Mouse (Mus musculus): ENCODE data around the gene Spry2. TPM values are rescaled to one million over a fixed set of nuclear protein-coding genes. Genes with fewer than 3 reads are reported as not detected.
A peak's percentile ranks its signal among the peaks of the same experiment; 100 is the strongest.

The Spry2 gene
- polyA plus RNA-seq (2012; rRNA removed), result 38.1 and 39.8 TPM in 2 replicates

- peak; percentile 88 for DNase-seq
- under 1% methylated on average over 59 of the region's 89 CpGs for WGBS
- no peaks in the 10 kb centered on the region for H3K27me3 ChIP-seq (ENCODE audit: control insufficient read depth, insufficient read depth, low read length)
- TF ChIP-seq POLR2A (IDR thresholded peaks at IDR 0.05; ENCODE audit: borderline replicate concordance, insufficient read depth, low read length) (peak; percentile 44; the same call in 1 of the 2 replicates), CTCF (IDR thresholded peaks at IDR 0.05; ENCODE audit: borderline replicate concordance, insufficient read depth, low read depth, low read length) (no peak)
- H3K27ac ChIP-seq (ENCODE audit: insufficient read depth, low read length), result peak within 1 kb of the TSS; percentile 100
- H3K4me1 ChIP-seq (ENCODE audit: control insufficient read depth, insufficient read depth, low read length), result peaks cover 5% of the 10 kb centered on the region; the same call in 1 of the 2 replicates
- peak within 1 kb of the TSS; percentile 95 for H3K4me3 ChIP-seq (replicated peaks; ENCODE audit: insufficient read depth, low read depth, low read length)
Observed at GRCm38 (mm10) chr14:105896791-105897568, at the start of gene Spry2. Gene Spry2, minus strand, starts transcription at chr14:105896819.

GRCm38 (mm10) chr14:105941353-105941752, 44.7 kb upstream of the Spry2 start:
- no peak for DNase-seq
- TF ChIP-seq POLR2A (IDR thresholded peaks at IDR 0.05; ENCODE audit: borderline replicate concordance, insufficient read depth, low read length) (no peak), CTCF (IDR thresholded peaks at IDR 0.05; ENCODE audit: borderline replicate concordance, insufficient read depth, low read depth, low read length) (no peak)
- no peak overlapping the region for H3K4me3 ChIP-seq (replicated peaks; ENCODE audit: insufficient read depth, low read depth, low read length)
- no peaks in the 10 kb centered on the region for H3K4me1 ChIP-seq (ENCODE audit: control insufficient read depth, insufficient read depth, low read length)
- H3K27ac ChIP-seq (ENCODE audit: insufficient read depth, low read length), result no peak overlapping the region
- no peaks in the 10 kb centered on the region for H3K27me3 ChIP-seq (ENCODE audit: control insufficient read depth, insufficient read depth, low read length)
- 66% methylated on average over 9 of the region's 9 CpGs for WGBS

- no peak overlapping the region for H3K27ac ChIP-seq (ENCODE audit: insufficient read depth, low read length)
- H3K27me3 ChIP-seq (ENCODE audit: control insufficient read depth, insufficient read depth, low read length), result no peaks in the 10 kb centered on the region
- DNase-seq, result no peak
- TF ChIP-seq CTCF (IDR thresholded peaks at IDR 0.05; ENCODE audit: borderline replicate concordance, insufficient read depth, low read depth, low read length) (no peak), POLR2A (IDR thresholded peaks at IDR 0.05; ENCODE audit: borderline replicate concordance, insufficient read depth, low read length) (no peak)
- WGBS, result 87% methylated on average over 9 of the region's 9 CpGs
- H3K4me3 ChIP-seq (replicated peaks; ENCODE audit: insufficient read depth, low read depth, low read length), result no peak overlapping the region
- H3K4me1 ChIP-seq (ENCODE audit: control insufficient read depth, insufficient read depth, low read length), result no peaks in the 10 kb centered on the region
Observed at GRCm38 (mm10) chr14:105926726-105927125, 30.1 kb upstream of the Spry2 start.

GRCm38 (mm10) chr14:105925305-105925704, 28.7 kb upstream of the Spry2 start:
- Histone ChIP-seq H3K4me3 (replicated peaks; ENCODE audit: insufficient read depth, low read depth, low read length) (no peak overlapping the region), H3K27me3 (ENCODE audit: control insufficient read depth, insufficient read depth, low read length) (no peaks in the 10 kb centered on the region), H3K4me1 (ENCODE audit: control insufficient read depth, insufficient read depth, low read length) (no peaks in the 10 kb centered on the region), H3K27ac (ENCODE audit: insufficient read depth, low read length) (no peak overlapping the region)
- TF ChIP-seq CTCF (IDR thresholded peaks at IDR 0.05; ENCODE audit: borderline replicate concordance, insufficient read depth, low read depth, low read length) (no peak), POLR2A (IDR thresholded peaks at IDR 0.05; ENCODE audit: borderline replicate concordance, insufficient read depth, low read length) (no peak)
- 86% methylated on average over 2 of the region's 2 CpGs for WGBS
- DNase-seq, result no peak

- DNase-seq, result peak in 1 of 2 experiments; percentile 25
- Histone ChIP-seq H3K4me1 (ENCODE audit: control insufficient read depth, insufficient read depth, low read length) (no peaks in the 10 kb centered on the region), H3K27me3 (ENCODE audit: control insufficient read depth, insufficient read depth, low read length) (no peaks in the 10 kb centered on the region), H3K4me3 (replicated peaks; ENCODE audit: insufficient read depth, low read depth, low read length) (no peak overlapping the region), H3K27ac (ENCODE audit: insufficient read depth, low read length) (no peak overlapping the region)
- 35% methylated on average over 1 of the region's 1 CpGs for WGBS
- no peak for TF ChIP-seq CTCF (IDR thresholded peaks at IDR 0.05; ENCODE audit: borderline replicate concordance, insufficient read depth, low read depth, low read length)
- TF ChIP-seq POLR2A (IDR thresholded peaks at IDR 0.05; ENCODE audit: borderline replicate concordance, insufficient read depth, low read length), result no peak
Observed at GRCm38 (mm10) chr14:105924712-105925111, 28.1 kb upstream of the Spry2 start.

GRCm38 (mm10) chr14:105922874-105923273, 26.3 kb upstream of the Spry2 start:
- no peak for TF ChIP-seq POLR2A (IDR thresholded peaks at IDR 0.05; ENCODE audit: borderline replicate concordance, insufficient read depth, low read length)
- TF ChIP-seq CTCF (IDR thresholded peaks at IDR 0.05; ENCODE audit: borderline replicate concordance, insufficient read depth, low read depth, low read length), result no peak
- Histone ChIP-seq H3K4me3 (replicated peaks; ENCODE audit: insufficient read depth, low read depth, low read length) (no peak overlapping the region), H3K27me3 (ENCODE audit: control insufficient read depth, insufficient read depth, low read length) (no peaks in the 10 kb centered on the region), H3K4me1 (ENCODE audit: control insufficient read depth, insufficient read depth, low read length) (no peaks in the 10 kb centered on the region), H3K27ac (ENCODE audit: insufficient read depth, low read length) (no peak overlapping the region)
- 32% methylated on average over 8 of the region's 8 CpGs for WGBS
- no peak for DNase-seq

- TF ChIP-seq CTCF (IDR thresholded peaks at IDR 0.05; ENCODE audit: borderline replicate concordance, insufficient read depth, low read depth, low read length) (no peak), POLR2A (IDR thresholded peaks at IDR 0.05; ENCODE audit: borderline replicate concordance, insufficient read depth, low read length) (no peak)
- Histone ChIP-seq H3K4me1 (ENCODE audit: control insufficient read depth, insufficient read depth, low read length) (no peaks in the 10 kb centered on the region), H3K27me3 (ENCODE audit: control insufficient read depth, insufficient read depth, low read length) (no peaks in the 10 kb centered on the region), H3K27ac (ENCODE audit: insufficient read depth, low read length) (no peak overlapping the region), H3K4me3 (replicated peaks; ENCODE audit: insufficient read depth, low read depth, low read length) (no peak overlapping the region)
- WGBS, result 65% methylated on average over 5 of the region's 5 CpGs
- no peak for DNase-seq
Observed at GRCm38 (mm10) chr14:105922427-105922826, 25.8 kb upstream of the Spry2 start.

- 45% methylated on average over 8 of the region's 8 CpGs for WGBS
- no peak overlapping the region for H3K27ac ChIP-seq (ENCODE audit: insufficient read depth, low read length)
- H3K4me3 ChIP-seq (replicated peaks; ENCODE audit: insufficient read depth, low read depth, low read length), result no peak overlapping the region
- H3K27me3 ChIP-seq (ENCODE audit: control insufficient read depth, insufficient read depth, low read length), result no peaks in the 10 kb centered on the region
- H3K4me1 ChIP-seq (ENCODE audit: control insufficient read depth, insufficient read depth, low read length), result no peaks in the 10 kb centered on the region
- no peak for TF ChIP-seq POLR2A (IDR thresholded peaks at IDR 0.05; ENCODE audit: borderline replicate concordance, insufficient read depth, low read length)
- TF ChIP-seq CTCF (IDR thresholded peaks at IDR 0.05; ENCODE audit: borderline replicate concordance, insufficient read depth, low read depth, low read length), result no peak
- no peak for DNase-seq
Observed at GRCm38 (mm10) chr14:105921217-105921695, 24.6 kb upstream of the Spry2 start.

All from cerebellum, adult 2 months (tissue).